Mouse (Mus musculus) c-Kit-positive CD71-positive TER-119-positive erythroid progenitor cells, embryonic 14.5 days (primary cell): ENCODE measurements at regions not wholly inside any gene's neighbourhood (a gene's known extent, or its start where the extent isn't known, plus 50 kb on each side); places are given as distances from the start of the nearest gene placed in this dataset.

ENCODE experiments used
- DNase-seq: peaks from one replicate; pipeline ENCODE4 v3.0.0-alpha.2; 2013; ENCODE audit warnings: low spot score

- DNase-seq, result no peak
Measured at GRCm38 (mm10) chr7:133469106-133469505, 132.9 kb downstream of the Tex36 start.

DNA sequence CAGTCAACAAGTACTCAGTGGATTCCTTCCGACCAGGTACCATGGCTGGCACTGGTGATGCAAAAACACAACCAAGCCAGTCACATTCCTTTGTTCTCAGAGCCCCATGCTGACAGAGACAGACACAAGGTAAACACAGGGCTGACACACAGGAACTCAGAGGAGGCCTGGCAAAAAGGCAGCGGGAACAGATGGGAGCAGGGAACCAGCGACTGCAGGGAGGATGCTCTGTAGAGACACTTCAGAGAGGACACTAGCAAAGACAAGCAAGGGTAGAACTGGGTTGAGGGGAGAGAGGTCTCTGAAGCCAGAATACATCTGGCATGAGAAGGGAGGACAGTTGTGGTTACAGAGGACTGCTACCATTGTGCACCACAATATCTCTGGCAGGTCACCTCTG, 133.6 kb downstream of the Tex36 start:
- no peak for DNase-seq

GRCm38 (mm10) chr7:133467579-133467978, 134.4 kb downstream of the Tex36 start:
- DNase-seq, result no peak

- no peak for DNase-seq
Measured at GRCm38 (mm10) chr7:133459306-133459705, 142.7 kb downstream of the Tex36 start.

GRCm38 (mm10) chr7:133457436-133458324, 144.3 kb downstream of the Tex36 start:
- DNase-seq, result no peak

DNA sequence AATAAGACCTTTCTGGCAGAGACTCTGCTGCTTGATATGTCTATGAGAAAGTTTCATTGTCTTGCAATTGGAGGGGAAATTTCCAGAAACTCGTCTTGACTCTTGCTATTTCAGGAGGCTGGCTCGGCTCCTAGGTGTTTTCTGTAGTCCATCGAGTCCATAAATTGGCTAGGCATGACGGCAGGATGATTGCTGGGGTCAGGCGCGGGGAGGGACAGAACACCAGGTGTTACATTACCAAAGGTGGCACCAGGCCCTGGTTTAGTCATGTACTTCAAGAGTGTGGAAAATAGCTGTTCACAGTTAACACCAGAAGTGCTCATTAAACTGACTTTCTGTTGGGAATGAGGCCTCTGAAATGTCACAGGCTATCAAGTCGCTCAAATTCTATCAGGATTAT, 151.7 kb downstream of the Tex36 start:
- DNase-seq, result no peak

- DNase-seq, result no peak
Measured at GRCm38 (mm10) chr7:133447079-133447478, 154.9 kb downstream of the Tex36 start.

GRCm38 (mm10) chr7:133441661-133442060, 160.3 kb downstream of the Tex36 start:
- DNase-seq, result no peak

DNA sequence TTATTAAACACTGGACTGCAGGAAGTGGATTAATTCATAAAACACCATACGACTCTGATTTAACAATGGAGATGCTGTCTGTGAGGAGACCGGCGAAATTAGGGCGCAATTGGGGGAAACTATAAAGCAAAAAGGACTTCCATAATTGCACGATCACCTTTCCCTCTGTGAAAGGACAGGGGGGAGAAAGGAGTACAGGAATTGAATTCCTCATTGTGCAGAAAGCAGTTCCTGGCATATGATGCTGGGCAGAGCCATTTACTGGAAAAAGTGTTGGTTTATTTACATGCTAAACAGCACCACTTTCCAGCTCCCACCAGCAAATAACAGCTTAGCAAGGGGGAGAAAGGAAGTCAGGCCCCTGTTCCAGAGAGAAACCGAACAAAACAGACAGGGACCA, 160.8 kb downstream of the Tex36 start:
- DNase-seq, result no peak

DNA sequence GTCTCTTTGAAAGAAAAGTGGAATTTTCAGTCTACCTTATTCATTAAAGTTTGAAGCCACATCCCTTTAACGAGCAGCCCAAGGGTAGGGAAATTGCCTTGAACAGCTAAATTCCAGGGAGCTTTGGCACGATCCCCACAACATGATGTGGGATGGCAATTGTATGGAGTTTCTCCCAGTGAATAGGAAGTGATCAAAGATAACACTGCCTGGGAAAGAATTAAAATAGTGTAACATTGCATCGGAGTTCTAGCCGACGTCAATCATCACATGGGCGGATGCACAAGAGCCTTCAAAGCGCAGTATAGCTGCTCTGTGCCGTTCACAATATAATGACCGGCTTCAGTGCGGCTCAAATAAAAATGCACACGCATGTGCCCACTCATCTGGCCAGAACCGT, 161.2 kb downstream of the Tex36 start:
- DNase-seq, result no peak

DNA sequence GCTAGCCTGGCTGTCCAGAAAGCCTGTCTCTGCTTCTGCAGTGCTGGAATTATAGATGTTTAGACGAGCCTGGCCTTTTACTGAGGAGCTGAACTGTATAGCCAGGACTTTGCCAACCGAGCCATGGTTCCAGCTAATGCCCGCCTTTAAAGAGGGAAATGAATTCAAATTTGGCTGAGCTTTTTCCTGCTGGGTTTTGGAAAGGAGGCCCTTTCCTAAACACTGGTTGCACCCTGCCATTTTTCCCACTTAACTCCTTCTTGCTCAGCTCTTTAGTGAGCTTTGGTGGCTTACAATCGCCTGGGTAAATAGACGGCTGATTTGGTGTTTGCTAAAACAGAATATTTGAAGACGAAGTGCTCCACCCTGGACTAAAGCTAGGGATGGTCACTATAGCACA, 161.9 kb downstream of the Tex36 start:
- DNase-seq, result no peak

GRCm38 (mm10) chr7:133438631-133439030, 163.3 kb downstream of the Tex36 start:
- no peak for DNase-seq

DNA sequence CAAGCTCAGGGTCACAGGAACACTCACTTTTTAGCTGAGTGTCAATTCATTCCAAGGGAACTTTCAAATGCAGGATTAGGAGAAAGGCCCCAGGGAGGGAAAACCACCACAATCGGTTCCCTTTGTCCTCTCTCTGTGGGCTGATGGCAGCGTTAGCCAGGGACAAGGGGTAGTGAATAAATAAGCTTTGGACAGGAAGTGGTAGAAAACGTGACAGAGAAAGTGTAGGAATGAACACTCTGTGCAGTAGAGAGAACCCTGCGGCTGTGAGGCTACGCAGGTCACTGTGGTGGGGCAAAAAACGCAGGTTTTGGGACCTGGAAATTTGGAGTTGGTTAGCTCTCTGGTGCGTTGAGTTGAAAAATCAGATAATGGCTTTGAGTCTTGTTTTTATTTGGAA, 164.1 kb downstream of the Tex36 start:
- no peak for DNase-seq

DNA sequence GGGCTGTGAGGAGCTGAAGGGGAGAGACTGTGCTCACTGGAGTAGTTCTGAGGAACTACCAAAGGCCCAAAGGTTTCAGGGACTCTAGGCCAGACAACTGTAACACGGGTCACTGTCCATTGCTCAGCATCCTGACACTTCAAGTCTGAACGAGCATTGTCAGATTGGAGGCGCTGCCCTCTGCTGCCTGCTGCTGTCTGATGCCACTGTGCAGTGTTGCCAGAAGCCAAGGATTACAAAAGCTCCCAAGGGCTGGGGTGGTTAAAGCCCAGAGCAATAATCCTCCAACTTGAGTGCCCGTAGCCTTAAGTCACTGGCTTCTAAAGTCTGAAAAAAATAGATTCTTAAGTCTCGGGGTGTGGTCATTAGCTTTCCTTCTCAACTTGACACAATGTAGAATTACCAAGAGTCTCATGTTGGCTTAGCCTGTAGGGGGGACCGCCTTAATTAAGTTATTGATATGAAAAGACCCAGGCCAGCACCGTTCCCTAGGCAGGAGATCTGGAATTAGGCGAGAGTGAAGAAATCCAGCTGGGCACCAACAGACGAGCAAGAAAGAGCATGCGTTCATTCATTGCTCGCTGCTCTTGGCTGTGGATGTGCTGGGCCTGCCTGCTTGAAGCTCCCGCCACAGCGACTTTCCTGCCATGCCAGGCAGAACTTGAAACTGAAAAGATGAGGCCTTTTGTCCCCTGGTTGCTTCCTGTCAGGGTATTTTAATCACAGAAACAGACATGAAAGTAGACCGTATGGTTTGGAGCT, 166.2 kb downstream of the Tex36 start:
- DNase-seq, result no peak

GRCm38 (mm10) chr7:133434027-133434820, 167.7 kb downstream of the Tex36 start:
- no peak for DNase-seq

- no peak for DNase-seq
Measured at GRCm38 (mm10) chr7:133432343-133432742, 169.6 kb downstream of the Tex36 start.

DNA sequence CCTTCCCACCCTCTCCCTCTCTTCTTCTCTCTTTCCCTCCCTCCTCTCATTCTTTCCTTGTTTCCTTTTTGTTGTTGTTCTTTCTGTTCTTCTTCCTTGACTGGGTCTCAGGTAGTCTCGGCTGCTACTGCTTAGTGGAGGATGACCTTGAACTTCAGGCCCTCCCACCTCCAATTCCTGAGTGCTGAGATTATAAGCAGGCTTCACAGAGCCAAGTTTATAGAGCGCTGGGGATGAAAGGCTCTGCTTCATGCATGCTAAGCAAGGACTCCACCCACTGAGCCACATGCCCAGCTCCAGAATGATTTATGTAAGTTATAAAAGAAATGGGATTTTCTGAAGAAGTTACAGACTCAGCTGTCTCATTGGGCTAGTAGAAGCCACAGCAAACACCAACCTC, 199.9 kb downstream of the Tex36 start:
- DNase-seq, result no peak

- DNase-seq, result no peak
Measured at GRCm38 (mm10) chr7:133400691-133401090, 201.3 kb downstream of the Tex36 start.

DNA sequence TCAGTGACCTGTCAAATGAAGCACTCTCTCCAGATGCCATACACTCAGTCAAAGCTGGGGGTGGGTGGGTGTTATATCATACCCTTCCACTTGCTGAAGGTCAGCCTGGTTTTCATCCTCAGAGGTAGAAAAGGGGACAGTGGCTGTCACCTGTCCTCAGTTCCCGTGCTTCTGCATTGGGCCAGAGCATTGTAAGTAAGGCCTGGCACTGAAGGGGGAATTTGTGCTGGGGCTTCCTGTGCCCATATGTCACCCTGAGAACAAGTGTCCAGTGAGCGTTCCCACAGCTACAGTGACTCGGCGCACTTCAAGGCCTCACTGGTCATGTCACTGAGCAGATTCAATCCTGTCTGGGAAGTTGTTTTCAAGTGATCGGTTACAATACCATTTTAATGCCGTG, 213.2 kb downstream of the Tex36 start:
- no peak for DNase-seq

- no peak for DNase-seq
Measured at GRCm38 (mm10) chr7:133382032-133382712, 219.8 kb downstream of the Tex36 start.

DNA sequence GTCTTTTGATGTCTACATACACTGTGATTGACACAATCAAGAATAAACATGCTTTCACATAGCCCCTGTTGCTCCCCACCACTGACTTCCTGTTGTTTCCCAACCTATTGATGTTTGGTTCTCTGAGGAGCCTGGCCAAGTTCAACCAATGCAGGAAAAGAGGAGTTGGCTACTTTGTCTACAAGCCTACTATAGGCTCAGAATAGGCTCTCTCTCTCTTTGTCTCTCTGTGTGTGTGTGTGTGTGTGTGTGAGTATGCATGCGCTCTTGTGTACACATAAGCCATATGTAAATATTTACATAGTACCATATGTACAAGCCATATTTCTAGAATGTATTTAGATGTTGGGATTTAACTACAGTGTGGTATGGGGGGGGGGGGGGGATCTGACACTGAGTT, 222.6 kb downstream of the Tex36 start:
- no peak for DNase-seq

GRCm38 (mm10) chr7:133378338-133378737, 223.6 kb downstream of the Tex36 start:
- DNase-seq, result no peak
